Mouse (Mus musculus) heart, adult 18-20 months (tissue): ENCODE data around the gene Chrnb1. TPM values are rescaled to one million over a fixed set of nuclear protein-coding genes. Genes with fewer than 3 reads are reported as not detected.

Experiments
- total RNA-seq, 2 experiments: library from RNA; stranded (reverse); gene quantifications; 2 replicates each; pipeline ENCODE4 v1.2.3; 2021

The Chrnb1 gene
- total RNA-seq, 2 experiments from 2014 or later = 2.0 to 4.6 TPM

Other genes starting within 250 kb of the Chrnb1 start
- under 1 TPM; 0.10 to 0.51 TPM for gene Dnah2, start 246.8 kb downstream of the Chrnb1 start, total RNA-seq
- gene Efnb3, start 235.7 kb downstream of the Chrnb1 start, total RNA-seq = 100 to 1,000 TPM; 111 to 140 TPM
- 1 to 10 TPM; 5.0 to 5.4 TPM for gene Wrap53, start 215.7 kb downstream of the Chrnb1 start, total RNA-seq
- gene Trp53, start 215.6 kb downstream of the Chrnb1 start, total RNA-seq = 10 to 100 TPM; 15.0 to 15.5 TPM
- gene Atp1b2, start 190.0 kb downstream of the Chrnb1 start, total RNA-seq = 10 to 100 TPM; 15.2 to 16.4 TPM
- not detected for gene Shbg, start 178.0 kb downstream of the Chrnb1 start, total RNA-seq
- gene Sat2, start 173.9 kb downstream of the Chrnb1 start, total RNA-seq = 1 to 10 TPM; 3.3 to 3.8 TPM
- gene Fxr2, start 163.0 kb downstream of the Chrnb1 start, total RNA-seq = 10 to 100 TPM; 91.3 to 97.2 TPM
- not detected for gene Sox15, start 140.6 kb downstream of the Chrnb1 start, total RNA-seq
- gene Mpdu1, start 133.3 kb downstream of the Chrnb1 start, total RNA-seq = 10 to 100 TPM; 12.3 to 15.6 TPM
- gene Cd68, start 129.8 kb downstream of the Chrnb1 start, total RNA-seq = 10 to 100 TPM in 1 of 2 experiments, 1 to 10 TPM in 1; 7.3 to 10.5 TPM
- gene Eif4a1, start 123.5 kb downstream of the Chrnb1 start, total RNA-seq = 100 to 1,000 TPM; 185 to 188 TPM
- gene Senp3, start 113.9 kb downstream of the Chrnb1 start, total RNA-seq = 10 to 100 TPM; 27.3 to 35.1 TPM
- 1 to 10 TPM; 1.5 to 1.7 TPM for gene Tnfsf13, start 110.2 kb downstream of the Chrnb1 start, total RNA-seq
- gene Tnfsf12, start 100.1 kb downstream of the Chrnb1 start, total RNA-seq = 10 to 100 TPM; 16.9 to 17.1 TPM
- gene Tnfsfm13, start 99.8 kb downstream of the Chrnb1 start, total RNA-seq = 1 to 10 TPM; 2.5 to 4.1 TPM
- 10 to 100 TPM; 27.4 to 33.4 TPM for gene Polr2a, start 37.3 kb downstream of the Chrnb1 start, total RNA-seq
- not detected for gene Slc35g3, start 34.0 kb downstream of the Chrnb1 start, total RNA-seq
- 10 to 100 TPM; 41.7 to 44.7 TPM for gene Zbtb4, start 30.0 kb downstream of the Chrnb1 start, total RNA-seq
- gene Fgf11, start 5.9 kb upstream of the Chrnb1 start, total RNA-seq = 1 to 10 TPM; 2.6 to 3.0 TPM
- gene Tmem102, start 9.7 kb upstream of the Chrnb1 start, total RNA-seq = under 1 TPM; 0.17 to 0.49 TPM
- not detected for gene Gm39566, start 19.4 kb upstream of the Chrnb1 start, total RNA-seq
- not detected for gene Spem2, start 22.5 kb upstream of the Chrnb1 start, total RNA-seq
- not detected for gene Spem1, start 26.2 kb upstream of the Chrnb1 start, total RNA-seq
- 1 to 10 TPM; 3.3 to 3.9 TPM for gene Nlgn2, start 41.8 kb upstream of the Chrnb1 start, total RNA-seq
- gene Tmem256, start 42.6 kb upstream of the Chrnb1 start, total RNA-seq = 100 to 1,000 TPM; 232 to 246 TPM
- gene Plscr3, start 50.4 kb upstream of the Chrnb1 start, total RNA-seq = 10 to 100 TPM; 19.6 to 21.4 TPM
- not detected for gene Tnk1, start 62.8 kb upstream of the Chrnb1 start, total RNA-seq
- gene Tmem95, start 82.1 kb upstream of the Chrnb1 start, total RNA-seq = not detected
- gene Kctd11, start 85.5 kb upstream of the Chrnb1 start, total RNA-seq = 1 to 10 TPM; 2.0 to 2.5 TPM
- gene Acap1, start 99.6 kb upstream of the Chrnb1 start, total RNA-seq = 1 to 10 TPM in 1 of 2 experiments, under 1 TPM in 1; 0.72 to 4.4 TPM
- under 1 TPM in 1 of 2 experiments, not detected in 1; 0.41 TPM for gene 2810408A11Rik, start 105.0 kb upstream of the Chrnb1 start, total RNA-seq
- 10 to 100 TPM; 42.1 to 48.0 TPM for gene Neurl4, start 105.1 kb upstream of the Chrnb1 start, total RNA-seq
- gene Gps2, start 117.9 kb upstream of the Chrnb1 start, total RNA-seq = 10 to 100 TPM; 26.2 to 27.5 TPM
- gene Eif5a, start 126.0 kb upstream of the Chrnb1 start, total RNA-seq = 100 to 1,000 TPM; 415 to 425 TPM
- 10 to 100 TPM; 14.6 to 23.1 TPM for gene Ybx2, start 139.9 kb upstream of the Chrnb1 start, total RNA-seq
- gene Slc2a4, start 152.2 kb upstream of the Chrnb1 start, total RNA-seq = 100 to 1,000 TPM; 402 to 439 TPM
- 1 to 10 TPM in 1 of 2 experiments, not detected in 1; 1.3 TPM for gene Cldn7, start 168.8 kb upstream of the Chrnb1 start, total RNA-seq
- gene Ctdnep1, start 185.2 kb upstream of the Chrnb1 start, total RNA-seq = 100 to 1,000 TPM; 130 to 144 TPM
- gene Elp5, start 186.6 kb upstream of the Chrnb1 start, total RNA-seq = 10 to 100 TPM; 46.2 to 53.1 TPM
- gene Gabarap, start 195.2 kb upstream of the Chrnb1 start, total RNA-seq = 100 to 1,000 TPM; 285 to 320 TPM
- gene Phf23, start 199.8 kb upstream of the Chrnb1 start, total RNA-seq = 10 to 100 TPM; 18.4 to 19.7 TPM
- 1 to 10 TPM; 3.4 to 4.8 TPM for gene Dvl2, start 204.7 kb upstream of the Chrnb1 start, total RNA-seq
- 1,000 to 10,000 TPM; 1,326 to 1,372 TPM for gene Acadvl, start 219.5 kb upstream of the Chrnb1 start, total RNA-seq
- gene Dlg4, start 221.0 kb upstream of the Chrnb1 start, total RNA-seq = 1 to 10 TPM; 5.9 to 6.8 TPM